Mouse (Mus musculus) midbrain, embryonic 10.5 days (tissue): ENCODE measurements at regions not wholly inside any gene's neighbourhood (a gene's known extent, or its start where the extent isn't known, plus 50 kb on each side); places are given as distances from the start of the nearest gene placed in this dataset.

Source experiments
- DNase-seq: peaks from one replicate; pipeline ENCODE4 v3.0.0-alpha.2; 2017; ENCODE audit warnings: low spot score
- H3K27ac ChIP-seq: fragments of 300-500 bp; sonication (generic); replicated peaks from 2 replicates; pipeline ENCODE4 v1.5.1; 2016; ENCODE audit warnings: mild to moderate bottlenecking
- H3K27me3 ChIP-seq: fragments of 300-500 bp; sonication (generic); 2 replicates; pipeline ENCODE4 v1.6.1; 2016; ENCODE audit warnings: low read depth, mild to moderate bottlenecking; ENCODE audit not compliant: poor library complexity, severe bottlenecking
- H3K36me3 ChIP-seq: fragments of 300-500 bp; sonication (generic); 2 replicates; pipeline ENCODE4 v1.6.1; 2016; ENCODE audit warnings: mild to moderate bottlenecking, moderate library complexity
- H3K4me1 ChIP-seq: fragments of 300-500 bp; sonication (generic); 2 replicates; pipeline ENCODE4 v1.6.1; 2016
- H3K4me3 ChIP-seq: fragments of 300-500 bp; sonication (generic); 2 replicates; pipeline ENCODE4 v1.5.1; 2016; ENCODE audit warnings: mild to moderate bottlenecking, moderate library complexity
- H3K9me3 ChIP-seq: fragments of 300-500 bp; sonication (generic); replicated peaks from 2 replicates; pipeline ENCODE4 v1.6.1; 2016; ENCODE audit warnings: mild to moderate bottlenecking
- whole genome bisulfite sequencing: fragments of 180-500 bp; shearing (Covaris S2); methylation state at CpG from one replicate; pipeline ENCODE4 v1.1.7; 2016; 5-methylcytosine and 5-hydroxymethylcytosine counted together

DNA sequence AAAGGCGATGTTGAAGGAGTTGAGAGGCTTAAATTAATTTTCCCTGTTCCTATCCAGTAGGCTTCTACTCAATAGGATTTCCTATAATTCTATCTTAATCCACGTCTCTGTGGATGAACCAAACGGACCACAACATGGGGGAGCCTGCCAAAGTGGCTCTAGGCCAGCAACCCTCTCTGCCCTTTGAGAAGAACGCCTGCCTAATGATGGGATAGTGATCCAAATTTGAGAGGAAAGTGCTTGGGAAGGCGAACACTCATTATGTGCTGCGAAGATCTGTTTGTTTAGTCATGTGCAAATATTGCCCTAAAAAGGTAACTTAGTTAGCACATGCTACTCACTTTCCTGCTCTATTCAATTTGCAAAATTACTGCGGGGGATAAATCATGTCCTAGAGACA, 702.5 kb upstream of the Adamts5 start:
- no peaks in the 10 kb centered on the region for H3K4me1 ChIP-seq
- 87% methylated on average over 7 of the region's 7 CpGs for WGBS
- DNase-seq: no peak

DNA sequence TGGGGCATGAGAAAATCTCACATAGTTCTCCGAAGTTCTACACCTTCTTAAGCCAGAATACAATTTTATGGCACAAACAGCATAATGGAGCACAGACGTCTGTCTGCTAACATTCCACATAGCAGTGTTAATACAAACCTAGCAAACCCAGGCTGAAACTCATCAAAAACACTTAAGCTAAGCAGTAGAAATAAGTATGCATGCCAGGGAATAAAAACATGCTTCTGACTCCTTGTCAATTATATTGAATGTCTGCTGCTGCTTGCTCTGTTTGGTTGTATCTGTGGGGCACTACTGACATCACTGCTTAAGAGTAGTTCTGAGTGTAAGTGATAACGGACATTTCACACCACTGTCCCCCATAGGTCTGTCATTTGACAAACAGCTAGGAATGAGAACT, 693.4 kb upstream of the Adamts5 start:
- Histone ChIP-seq H3K4me3 (no peak overlapping the region), H3K9me3 (no peaks in the 10 kb centered on the region), H3K36me3 (no peaks in the 10 kb centered on the region), H3K4me1 (no peaks in the 10 kb centered on the region), H3K27ac (no peak overlapping the region), H3K27me3 (no peaks in the 10 kb centered on the region)
- no peak for DNase-seq
- WGBS: 86% methylated on average over 3 of the region's 3 CpGs

More for the DNA sequence above, 702.5 kb upstream of the Adamts5 start:
- Histone ChIP-seq H3K9me3 (no peaks in the 10 kb centered on the region), H3K36me3 (no peaks in the 10 kb centered on the region), H3K4me3 (no peak overlapping the region), H3K27me3 (no peaks in the 10 kb centered on the region), H3K27ac (no peak overlapping the region)

DNA sequence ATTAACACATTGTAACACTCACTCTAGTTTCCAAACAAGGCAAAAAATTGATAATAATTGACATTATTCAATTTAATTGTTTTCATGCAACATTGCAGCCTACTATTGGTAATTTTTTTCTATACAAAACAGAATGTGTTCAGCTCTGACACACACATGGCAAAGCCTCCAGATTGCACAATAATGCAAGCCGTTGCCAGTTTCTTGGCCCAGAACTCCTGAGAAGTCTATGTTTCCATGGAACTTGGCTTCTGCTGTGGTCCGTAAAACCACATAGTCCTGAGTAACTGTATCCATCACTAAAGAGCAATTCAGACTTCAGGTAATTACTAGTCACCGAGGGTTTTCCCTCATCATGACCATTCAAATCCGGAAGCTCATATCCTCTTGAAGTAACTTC, 684.4 kb upstream of the Adamts5 start:
- no peak for DNase-seq
- Histone ChIP-seq H3K4me1 (no peaks in the 10 kb centered on the region), H3K4me3 (no peak overlapping the region), H3K9me3 (no peaks in the 10 kb centered on the region), H3K27ac (no peak overlapping the region), H3K36me3 (no peaks in the 10 kb centered on the region), H3K27me3 (no peaks in the 10 kb centered on the region)
- 91% methylated on average over 4 of the region's 4 CpGs for WGBS

DNA sequence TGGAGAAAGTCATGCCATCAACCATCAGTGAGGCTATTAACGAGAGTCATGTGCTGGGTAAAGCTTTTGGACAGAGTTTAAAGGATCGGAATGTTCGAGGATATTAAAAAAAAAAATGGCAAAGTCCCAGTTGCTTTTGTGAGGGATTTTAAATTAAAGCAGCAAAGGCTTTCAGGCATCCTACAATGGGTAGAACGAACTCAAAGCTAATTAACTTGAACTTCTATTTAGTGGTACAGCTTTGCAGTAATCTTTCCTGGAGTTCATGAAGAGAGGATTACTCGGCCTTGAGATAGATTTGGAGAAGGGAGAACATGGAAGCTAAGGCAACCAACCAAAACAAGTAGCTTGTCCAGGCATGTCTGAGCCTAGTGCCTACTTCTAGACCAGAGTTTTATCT, 676.7 kb upstream of the Adamts5 start:
- Histone ChIP-seq H3K36me3 (no peaks in the 10 kb centered on the region), H3K4me3 (no peak overlapping the region), H3K27me3 (no peaks in the 10 kb centered on the region), H3K9me3 (no peaks in the 10 kb centered on the region), H3K27ac (no peak overlapping the region), H3K4me1 (no peaks in the 10 kb centered on the region)
- WGBS: 77% methylated on average over 5 of the region's 5 CpGs
- no peak for DNase-seq

DNA sequence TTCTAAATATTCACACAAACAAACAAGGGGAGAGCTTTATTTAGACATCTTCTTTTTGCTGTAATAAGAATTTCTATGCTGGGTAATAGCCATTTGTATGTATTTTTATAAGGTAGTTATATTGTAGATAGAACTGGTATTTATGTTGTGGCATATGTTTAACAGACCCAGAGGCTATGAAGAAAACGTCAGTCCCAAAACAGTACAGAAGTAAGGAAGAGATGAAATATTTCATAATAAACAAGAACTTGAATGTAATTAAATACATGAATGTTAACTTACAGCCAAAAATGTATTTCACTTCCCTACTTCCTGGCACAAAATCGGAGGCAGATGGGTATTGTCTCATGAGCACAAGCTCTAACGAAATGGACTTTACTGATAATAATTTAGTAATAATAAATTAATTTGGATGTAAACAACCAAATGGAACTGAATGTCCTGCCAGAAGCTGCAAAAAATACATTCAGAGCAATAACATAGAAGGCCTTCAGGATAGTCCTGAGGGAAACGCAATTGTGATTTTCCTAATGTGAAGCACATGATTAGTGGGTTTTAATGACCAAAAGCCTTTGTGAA, 645.9 kb upstream of the Adamts5 start:
- no peaks in the 10 kb centered on the region for H3K9me3 ChIP-seq
- 89% methylated on average over 4 of the region's 4 CpGs for WGBS
- DNase-seq: no peak
- H3K4me3 ChIP-seq: no peak overlapping the region
- H3K27ac ChIP-seq: no peak overlapping the region
- no peaks in the 10 kb centered on the region for H3K36me3 ChIP-seq
- no peaks in the 10 kb centered on the region for H3K27me3 ChIP-seq
- no peaks in the 10 kb centered on the region for H3K4me1 ChIP-seq

DNA sequence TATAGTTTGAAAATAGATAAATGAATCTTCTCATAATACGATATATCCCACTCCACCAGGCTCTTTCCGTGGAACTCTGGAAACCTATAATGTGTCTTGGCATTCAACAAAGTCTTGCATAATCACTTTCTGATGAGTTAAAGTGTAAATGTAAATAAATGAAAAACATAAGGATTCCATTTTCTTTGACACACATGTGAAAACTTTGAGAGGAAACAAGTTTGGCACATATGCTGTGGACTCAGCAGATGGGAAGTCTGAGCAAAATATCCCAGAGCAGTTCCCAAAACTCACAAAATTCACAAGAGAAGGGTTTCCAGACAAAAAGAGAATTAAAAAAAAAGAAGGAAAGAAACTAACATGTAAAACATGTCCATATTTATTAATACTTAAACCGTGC, 645.3 kb upstream of the Adamts5 start:
- Histone ChIP-seq H3K4me1 (no peaks in the 10 kb centered on the region), H3K27me3 (no peaks in the 10 kb centered on the region), H3K4me3 (no peak overlapping the region), H3K36me3 (no peaks in the 10 kb centered on the region), H3K27ac (no peak overlapping the region), H3K9me3 (no peaks in the 10 kb centered on the region)
- 92% methylated on average over 3 of the region's 3 CpGs for WGBS
- no peak for DNase-seq

DNA sequence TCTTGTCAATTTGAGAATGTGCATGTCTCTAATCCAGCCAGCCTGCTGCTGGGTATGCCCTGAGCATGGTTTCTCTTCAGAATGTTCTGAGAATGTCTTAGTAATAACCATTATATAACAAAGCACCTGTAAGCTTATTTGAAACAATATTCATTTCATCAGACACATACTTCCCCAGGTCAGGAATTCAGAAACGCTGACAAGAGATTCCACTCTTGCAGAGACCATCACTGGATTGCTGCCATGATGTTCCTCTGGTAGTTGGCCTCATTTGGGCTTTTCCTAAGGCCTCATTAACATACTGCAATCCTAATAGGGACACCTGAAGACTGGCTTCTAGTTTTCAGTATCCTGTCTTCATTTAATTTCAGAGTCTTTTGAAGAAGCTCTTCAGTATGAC, 642.5 kb upstream of the Adamts5 start:
- no peaks in the 10 kb centered on the region for H3K27me3 ChIP-seq
- 75% methylated on average over 1 of the region's 1 CpGs for WGBS
- H3K27ac ChIP-seq: no peak overlapping the region
- H3K4me1 ChIP-seq: no peaks in the 10 kb centered on the region
- H3K36me3 ChIP-seq: no peaks in the 10 kb centered on the region
- DNase-seq: no peak
- no peak overlapping the region for H3K4me3 ChIP-seq
- no peaks in the 10 kb centered on the region for H3K9me3 ChIP-seq

DNA sequence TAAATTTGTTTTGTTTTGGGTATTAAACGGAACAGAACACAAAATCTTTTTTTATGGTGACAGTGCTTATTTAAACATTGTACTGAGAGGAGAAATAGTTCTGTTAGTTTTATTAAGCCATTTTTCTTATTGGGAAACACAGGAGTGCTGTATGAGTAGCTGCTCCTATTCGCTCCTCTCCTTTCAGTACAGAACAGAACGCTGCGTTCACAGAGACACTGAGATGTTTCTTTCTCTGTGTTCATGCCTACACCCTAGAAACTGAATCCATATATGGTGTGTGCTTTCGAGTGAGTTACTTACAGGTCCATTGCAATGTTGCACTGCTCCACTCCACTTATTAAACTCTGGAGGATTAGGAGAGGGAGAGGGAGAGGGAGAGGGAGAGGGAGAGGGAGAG, 634.9 kb upstream of the Adamts5 start:
- Histone ChIP-seq H3K4me3 (no peak overlapping the region), H3K4me1 (no peaks in the 10 kb centered on the region)
- no peak for DNase-seq

DNA sequence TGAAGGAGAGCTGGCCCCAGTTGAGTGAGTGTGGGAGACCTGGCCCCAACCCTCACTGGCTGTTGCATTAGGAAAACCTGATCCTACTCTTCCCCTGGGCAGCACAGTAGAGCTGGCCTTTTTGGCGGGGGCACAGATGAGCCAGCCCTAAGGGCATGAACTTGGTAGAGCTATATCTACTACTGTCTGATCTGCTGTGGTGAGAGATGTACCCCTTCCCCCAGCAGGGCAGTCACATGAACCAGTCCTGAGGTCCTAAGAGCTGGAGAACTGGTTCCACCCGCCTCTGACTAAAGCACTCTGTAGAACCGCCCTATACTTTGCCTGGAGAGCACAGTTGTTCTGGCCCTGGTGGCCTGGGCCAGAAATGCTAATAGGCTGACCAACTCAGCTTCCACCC, 622.5 kb upstream of the Adamts5 start:
- WGBS: 78% methylated on average over 3 of the region's 3 CpGs
- no peaks in the 10 kb centered on the region for H3K27me3 ChIP-seq
- no peak for DNase-seq
- H3K36me3 ChIP-seq: no peaks in the 10 kb centered on the region
- no peaks in the 10 kb centered on the region for H3K9me3 ChIP-seq
- H3K27ac ChIP-seq: no peak overlapping the region
- no peaks in the 10 kb centered on the region for H3K4me1 ChIP-seq
- no peak overlapping the region for H3K4me3 ChIP-seq

More for the DNA sequence above, 634.9 kb upstream of the Adamts5 start:
- Histone ChIP-seq H3K27me3 (no peaks in the 10 kb centered on the region), H3K27ac (no peak overlapping the region), H3K9me3 (no peaks in the 10 kb centered on the region), H3K36me3 (no peaks in the 10 kb centered on the region)
- 85% methylated on average over 5 of the region's 5 CpGs for WGBS

DNA sequence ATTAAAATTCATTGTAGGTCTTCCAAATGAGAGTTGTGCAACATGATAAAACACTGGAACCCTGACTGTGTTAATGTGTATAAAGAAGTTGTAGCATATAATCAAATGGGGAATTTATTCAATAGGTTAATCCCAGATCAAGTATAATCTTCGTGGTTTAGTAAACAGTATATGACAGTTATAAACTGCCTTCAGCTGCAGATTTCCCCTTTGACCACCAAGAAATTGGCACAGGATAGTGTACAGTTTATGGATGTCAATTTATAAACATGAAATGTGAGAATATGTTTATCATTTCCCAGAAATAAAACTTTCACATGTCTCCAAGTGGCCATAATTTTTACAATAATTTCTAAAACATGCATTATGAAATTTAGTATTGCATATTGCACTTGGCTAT, 615.3 kb upstream of the Adamts5 start:
- Histone ChIP-seq H3K4me3 (no peak overlapping the region), H3K9me3 (no peaks in the 10 kb centered on the region), H3K36me3 (no peaks in the 10 kb centered on the region), H3K27me3 (no peaks in the 10 kb centered on the region), H3K27ac (no peak overlapping the region), H3K4me1 (no peaks in the 10 kb centered on the region)
- 62% methylated on average over 1 of the region's 1 CpGs for WGBS
- no peak for DNase-seq

DNA sequence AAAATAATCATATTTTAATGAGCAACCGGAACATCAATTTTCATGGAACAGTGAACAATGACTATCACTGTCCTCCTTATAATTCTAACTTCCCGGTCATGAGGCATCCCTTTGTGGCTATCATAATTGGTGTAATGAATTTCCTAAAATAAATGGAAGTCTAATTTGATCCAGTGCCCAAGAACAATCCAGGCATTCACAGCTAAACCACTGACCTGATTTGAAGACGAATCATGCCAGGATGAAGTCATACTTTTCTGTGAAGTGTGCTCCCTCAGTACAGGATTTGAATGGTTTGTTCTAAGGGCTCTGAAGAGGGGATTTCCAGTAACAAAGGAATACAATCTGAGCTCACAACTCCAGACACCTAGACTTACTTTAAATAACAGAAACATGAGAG, 614.5 kb upstream of the Adamts5 start:
- H3K27ac ChIP-seq: no peak overlapping the region
- no peak for DNase-seq
- no peak overlapping the region for H3K4me3 ChIP-seq
- 78% methylated on average over 3 of the region's 3 CpGs for WGBS
- no peaks in the 10 kb centered on the region for H3K36me3 ChIP-seq
- no peaks in the 10 kb centered on the region for H3K4me1 ChIP-seq
- H3K9me3 ChIP-seq: no peaks in the 10 kb centered on the region
- no peaks in the 10 kb centered on the region for H3K27me3 ChIP-seq

DNA sequence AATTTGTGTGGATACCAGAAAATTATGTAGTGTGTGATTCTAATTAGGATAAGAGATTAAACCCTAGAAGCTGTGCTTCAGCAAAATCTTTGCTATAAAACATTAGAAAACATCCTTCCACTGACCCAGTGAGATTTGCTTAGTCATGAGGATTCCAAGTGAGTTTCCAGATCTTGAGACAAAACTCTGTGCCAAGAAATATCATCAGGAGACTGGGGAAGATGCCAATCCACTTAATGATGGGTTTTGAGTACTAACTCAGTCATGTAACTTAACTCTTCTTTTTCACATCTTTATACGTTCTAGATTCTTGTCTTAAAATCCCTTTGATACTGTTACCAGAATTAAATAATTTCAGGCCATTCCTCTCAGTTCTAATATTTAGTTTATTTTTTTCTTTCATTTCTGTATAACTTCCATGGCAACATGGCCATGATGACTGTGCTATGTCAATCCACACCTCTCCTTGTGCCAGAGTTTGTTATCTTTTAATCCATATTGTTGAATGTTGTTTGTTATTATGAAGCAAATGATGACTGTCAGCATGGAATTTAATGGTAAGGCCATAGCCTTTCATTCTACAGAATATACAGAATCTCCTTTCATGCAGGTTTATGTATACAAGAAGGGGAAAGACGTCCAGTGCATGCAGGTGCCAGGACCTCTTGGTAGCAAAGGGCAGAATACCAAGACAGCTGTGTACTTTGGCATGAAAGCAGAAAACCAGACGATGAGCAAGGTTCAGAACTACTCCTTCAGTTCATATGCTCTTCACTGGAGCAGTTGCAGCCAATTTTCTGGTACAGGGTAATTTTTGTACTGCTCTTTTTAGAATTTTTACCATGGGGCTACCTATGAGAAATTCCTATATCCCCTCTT, 599.7 kb upstream of the Adamts5 start:
- no peak overlapping the region for H3K27ac ChIP-seq
- WGBS: 86% methylated on average over 3 of the region's 3 CpGs
- no peaks in the 10 kb centered on the region for H3K4me1 ChIP-seq
- DNase-seq: no peak
- no peaks in the 10 kb centered on the region for H3K9me3 ChIP-seq
- no peaks in the 10 kb centered on the region for H3K36me3 ChIP-seq
- H3K4me3 ChIP-seq: no peak overlapping the region
- no peaks in the 10 kb centered on the region for H3K27me3 ChIP-seq

DNA sequence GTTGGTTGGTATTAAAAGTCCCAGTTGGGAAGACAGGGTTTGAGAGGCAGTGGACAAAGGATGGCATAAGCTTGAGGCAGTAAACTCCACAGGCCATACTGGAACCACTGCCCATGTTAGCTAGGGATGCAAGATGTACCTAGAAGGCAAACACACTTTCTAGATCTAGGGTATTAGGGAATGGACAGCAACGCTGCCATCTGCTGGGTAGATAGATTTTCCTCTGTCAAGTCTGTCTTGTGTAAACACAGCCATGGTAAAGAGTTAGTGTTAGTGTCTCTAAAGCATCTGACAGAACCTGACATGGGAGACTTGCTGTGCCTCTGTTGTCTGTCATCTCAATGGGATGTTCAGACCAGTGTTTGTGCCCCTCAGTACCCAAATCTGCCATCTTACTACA, 573.5 kb upstream of the Adamts5 start:
- no peak for DNase-seq
- H3K36me3 ChIP-seq: no peaks in the 10 kb centered on the region
- H3K9me3 ChIP-seq: no peaks in the 10 kb centered on the region
- 61% methylated on average over 1 of the region's 1 CpGs for WGBS
- H3K27me3 ChIP-seq: no peaks in the 10 kb centered on the region
- no peaks in the 10 kb centered on the region for H3K4me1 ChIP-seq
- no peak overlapping the region for H3K27ac ChIP-seq
- no peak overlapping the region for H3K4me3 ChIP-seq
